Mouse (Mus musculus) heart, embryonic 15.5 days (tissue): ENCODE results near the gene Trim61. TPM values are rescaled to one million over a fixed set of nuclear protein-coding genes. Genes with fewer than 3 reads are reported as not detected.

Source experiments
- ATAC-seq: fragments of 200-750 bp; cut with Nextera tagmentation; replicated peaks from 2 replicates; pipeline ENCODE4 v1.8.0; 2017; ENCODE audit warnings: low read depth, moderate TSS enrichment; ENCODE audit not compliant: insufficient number of reproducible peaks, insufficient read depth, low FRiP score
- H3K27ac ChIP-seq: fragments of 300-500 bp; sonication (generic); 2 replicates; pipeline ENCODE4 v1.5.1; 2015; ENCODE audit warnings: mild to moderate bottlenecking, inconsistent platforms
- H3K27me3 ChIP-seq: fragments of 300-500 bp; sonication (generic); 2 replicates; pipeline ENCODE4 v1.6.1; 2015; ENCODE audit warnings: inconsistent platforms
- H3K36me3 ChIP-seq: fragments of 300-500 bp; sonication (generic); 2 replicates; pipeline ENCODE4 v1.6.1; 2015; ENCODE audit warnings: mild to moderate bottlenecking, inconsistent platforms
- H3K4me1 ChIP-seq: fragments of 300-500 bp; sonication (generic); replicated peaks from 2 replicates; pipeline ENCODE4 v1.6.1; 2015; ENCODE audit warnings: inconsistent platforms
- H3K4me2 ChIP-seq: fragments of 300-500 bp; sonication (generic); 2 replicates; pipeline ENCODE4 v1.6.1; 2015; ENCODE audit warnings: inconsistent platforms, mild to moderate bottlenecking, moderate library complexity
- H3K4me3 ChIP-seq: fragments of 300-500 bp; sonication (generic); 2 replicates; pipeline ENCODE4 v1.5.1; 2015; ENCODE audit warnings: mild to moderate bottlenecking, inconsistent platforms
- H3K9ac ChIP-seq: fragments of 300-500 bp; sonication (generic); 2 replicates; pipeline ENCODE4 v1.6.1; 2015; ENCODE audit warnings: mild to moderate bottlenecking, inconsistent platforms
- H3K9me3 ChIP-seq: fragments of 300-500 bp; sonication (generic); replicated peaks from 2 replicates; pipeline ENCODE4 v1.6.1; 2016; ENCODE audit warnings: inconsistent platforms
- WGBS: fragments of 180-500 bp; shearing (Covaris S2); methylation state at CpG from one replicate; pipeline ENCODE4 v1.1.7; 2015; ENCODE audit warnings: mixed read lengths; 5-methylcytosine and 5-hydroxymethylcytosine counted together
- polyA plus RNA-seq: library from polyadenylated mRNA; unstranded; fragments of >200 nt; fragmentation: Nextera tagmentation; extraction: Ambion mirVana; gene quantifications from 2 replicates; pipeline ENCODE4 v1.2.1, GENCODE M21; 2015

The Trim61 gene
- polyA plus RNA-seq = not detected in 2 replicates

GRCm38 (mm10) chr8:65018423-65018822, at the start of gene Trim61, which contains the start of gene Trim60:
Trim61 (minus strand) TSS chr8:65018523.
Trim60 (minus strand) TSS chr8:65018584.
- H3K36me3 ChIP-seq = no peaks in the 10 kb centered on the region
- H3K9me3 ChIP-seq = no peaks in the 10 kb centered on the region

GRCm38 (mm10) chr8:65067694-65068472, 49.6 kb upstream of the Trim61 start:
- no peak overlapping the region for H3K27ac ChIP-seq
- H3K4me2 ChIP-seq = no peak overlapping the region
- H3K27me3 ChIP-seq = no peaks in the 10 kb centered on the region
- H3K4me1 ChIP-seq = no peaks in the 10 kb centered on the region
- H3K9me3 ChIP-seq = no peaks in the 10 kb centered on the region
- H3K4me3 ChIP-seq = no peak overlapping the region
- no peak for ATAC-seq
- no peaks in the 10 kb centered on the region for H3K36me3 ChIP-seq
- WGBS = 49% methylated on average over 10 of the region's 10 CpGs
- no peak overlapping the region for H3K9ac ChIP-seq

More at GRCm38 (mm10) chr8:65018423-65018822, at the start of gene Trim61, which contains the start of gene Trim60:
- no peak for ATAC-seq
- H3K4me2 ChIP-seq = no peak within 1 kb of the TSS
- H3K27me3 ChIP-seq = no peaks in the 10 kb centered on the region
- 84% methylated on average over 8 of the region's 8 CpGs for WGBS
- H3K4me1 ChIP-seq = no peaks in the 10 kb centered on the region
- no peak within 1 kb of the TSS for H3K4me3 ChIP-seq
- no peak within 1 kb of the TSS for H3K9ac ChIP-seq
- no peak within 1 kb of the TSS for H3K27ac ChIP-seq

GRCm38 (mm10) chr8:65067031-65067430, 48.7 kb upstream of the Trim61 start:
- WGBS = 92% methylated on average over 4 of the region's 4 CpGs
- H3K9me3 ChIP-seq = no peaks in the 10 kb centered on the region
- no peak overlapping the region for H3K4me2 ChIP-seq
- no peak overlapping the region for H3K9ac ChIP-seq
- H3K27ac ChIP-seq = no peak overlapping the region
- no peaks in the 10 kb centered on the region for H3K27me3 ChIP-seq
- H3K4me3 ChIP-seq = no peak overlapping the region
- ATAC-seq = no peak
- H3K36me3 ChIP-seq = no peaks in the 10 kb centered on the region
- H3K4me1 ChIP-seq = no peaks in the 10 kb centered on the region

- no peaks in the 10 kb centered on the region for H3K4me1 ChIP-seq
- WGBS = 95% methylated on average over 3 of the region's 3 CpGs
- no peaks in the 10 kb centered on the region for H3K27me3 ChIP-seq
- no peak overlapping the region for H3K9ac ChIP-seq
- no peak for ATAC-seq
- H3K27ac ChIP-seq = no peak overlapping the region
- no peaks in the 10 kb centered on the region for H3K9me3 ChIP-seq
- H3K4me3 ChIP-seq = no peak overlapping the region
- no peak overlapping the region for H3K4me2 ChIP-seq
- no peaks in the 10 kb centered on the region for H3K36me3 ChIP-seq
These were observed 47.3 kb upstream of the Trim61 start for GRCm38 (mm10) chr8:65065622-65066021.

GRCm38 (mm10) chr8:65064071-65064470, 45.7 kb upstream of the Trim61 start:
- Histone ChIP-seq H3K9me3 (no peaks in the 10 kb centered on the region), H3K4me1 (no peaks in the 10 kb centered on the region), H3K36me3 (no peaks in the 10 kb centered on the region), H3K4me3 (no peak overlapping the region), H3K27ac (no peak overlapping the region), H3K27me3 (no peaks in the 10 kb centered on the region), H3K9ac (no peak overlapping the region), H3K4me2 (no peak overlapping the region)
- no peak for ATAC-seq
- whole genome bisulfite sequencing = 45% methylated on average over 2 of the region's 2 CpGs

- Histone ChIP-seq H3K4me2 (no peak overlapping the region), H3K9ac (no peak overlapping the region), H3K4me1 (no peaks in the 10 kb centered on the region), H3K36me3 (no peaks in the 10 kb centered on the region), H3K4me3 (no peak overlapping the region), H3K9me3 (no peaks in the 10 kb centered on the region), H3K27me3 (no peaks in the 10 kb centered on the region), H3K27ac (no peak overlapping the region)
- WGBS = 86% methylated on average over 4 of the region's 4 CpGs
- no peak for ATAC-seq
These were observed 43.9 kb upstream of the Trim61 start for GRCm38 (mm10) chr8:65062195-65062594.

- Histone ChIP-seq H3K27me3 (no peaks in the 10 kb centered on the region), H3K27ac (no peak overlapping the region), H3K9me3 (no peaks in the 10 kb centered on the region), H3K9ac (no peak overlapping the region), H3K36me3 (no peaks in the 10 kb centered on the region), H3K4me2 (no peak overlapping the region), H3K4me3 (no peak overlapping the region), H3K4me1 (no peaks in the 10 kb centered on the region)
- ATAC-seq = no peak
- 84% methylated on average over 4 of the region's 4 CpGs for WGBS
These were observed 38.4 kb upstream of the Trim61 start for GRCm38 (mm10) chr8:65056722-65057121.

- ATAC-seq = no peak
- no peaks in the 10 kb centered on the region for H3K36me3 ChIP-seq
- H3K9me3 ChIP-seq = no peaks in the 10 kb centered on the region
- H3K27ac ChIP-seq = no peak overlapping the region
- no peaks in the 10 kb centered on the region for H3K27me3 ChIP-seq
- no peak overlapping the region for H3K9ac ChIP-seq
- no peak overlapping the region for H3K4me2 ChIP-seq
- no peaks in the 10 kb centered on the region for H3K4me1 ChIP-seq
- no peak overlapping the region for H3K4me3 ChIP-seq
- 68% methylated on average over 5 of the region's 5 CpGs for WGBS
These were observed 35.6 kb upstream of the Trim61 start for GRCm38 (mm10) chr8:65053968-65054367.

- Histone ChIP-seq H3K9ac (no peak overlapping the region), H3K9me3 (no peaks in the 10 kb centered on the region), H3K27ac (no peak overlapping the region), H3K4me2 (no peak overlapping the region), H3K4me1 (no peaks in the 10 kb centered on the region), H3K36me3 (no peaks in the 10 kb centered on the region), H3K4me3 (no peak overlapping the region), H3K27me3 (no peaks in the 10 kb centered on the region)
- no peak for ATAC-seq
- 78% methylated on average over 3 of the region's 3 CpGs for WGBS
These were observed 35.2 kb upstream of the Trim61 start for GRCm38 (mm10) chr8:65053554-65053953.

GRCm38 (mm10) chr8:65047801-65048200, 29.5 kb upstream of the Trim61 start:
- WGBS = 83% methylated on average over 4 of the region's 4 CpGs
- ATAC-seq = no peak
- Histone ChIP-seq H3K27me3 (no peaks in the 10 kb centered on the region), H3K4me1 (no peaks in the 10 kb centered on the region), H3K9me3 (no peaks in the 10 kb centered on the region), H3K36me3 (no peaks in the 10 kb centered on the region), H3K27ac (no peak overlapping the region), H3K9ac (no peak overlapping the region), H3K4me3 (no peak overlapping the region), H3K4me2 (no peak overlapping the region)

GRCm38 (mm10) chr8:65047193-65047592, 28.9 kb upstream of the Trim61 start:
- Histone ChIP-seq H3K4me3 (no peak overlapping the region), H3K4me2 (no peak overlapping the region), H3K36me3 (no peaks in the 10 kb centered on the region), H3K27ac (no peak overlapping the region), H3K9ac (no peak overlapping the region), H3K4me1 (no peaks in the 10 kb centered on the region), H3K9me3 (no peaks in the 10 kb centered on the region), H3K27me3 (no peaks in the 10 kb centered on the region)
- WGBS = 91% methylated on average over 4 of the region's 4 CpGs
- ATAC-seq = no peak

GRCm38 (mm10) chr8:65046565-65046964, 28.2 kb upstream of the Trim61 start:
- H3K9ac ChIP-seq = no peak overlapping the region
- no peaks in the 10 kb centered on the region for H3K9me3 ChIP-seq
- 51% methylated on average over 5 of the region's 5 CpGs for WGBS
- no peak for ATAC-seq
- H3K4me2 ChIP-seq = no peak overlapping the region
- H3K36me3 ChIP-seq = no peaks in the 10 kb centered on the region
- no peaks in the 10 kb centered on the region for H3K27me3 ChIP-seq
- H3K4me3 ChIP-seq = no peak overlapping the region
- no peaks in the 10 kb centered on the region for H3K4me1 ChIP-seq
- no peak overlapping the region for H3K27ac ChIP-seq
